Mouse (Mus musculus) thymus, postnatal 14 days (tissue): ENCODE data around the gene Fxyd2.

Experiments used
- DNase-seq: peaks from one replicate; pipeline ENCODE4 v3.0.0; 2021

Fxyd2 gene

DNA sequence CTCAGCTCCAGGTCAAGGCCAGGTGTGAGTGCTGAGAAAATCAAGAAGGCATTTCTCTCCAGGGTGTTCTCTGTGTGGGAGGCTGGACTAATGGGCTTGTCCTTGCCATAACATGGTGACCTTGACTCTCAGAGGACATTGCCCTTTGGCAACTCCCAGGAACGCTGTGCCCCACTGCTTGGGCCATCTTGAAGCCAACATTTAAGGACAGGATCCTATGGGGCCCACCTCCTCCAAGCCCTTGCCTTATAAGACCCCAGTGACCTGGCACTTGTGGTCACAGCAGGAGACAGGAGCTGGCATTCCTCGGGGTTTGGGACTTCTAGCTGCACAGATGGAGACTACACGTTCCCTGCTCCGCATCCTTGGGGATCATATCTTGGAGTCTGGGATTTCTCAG is at the start of gene Fxyd2:
Fxyd2 (plus strand) TSS at position 236 of the 400 bp plus-strand sequence.
- DNase-seq: no peak

DNA sequence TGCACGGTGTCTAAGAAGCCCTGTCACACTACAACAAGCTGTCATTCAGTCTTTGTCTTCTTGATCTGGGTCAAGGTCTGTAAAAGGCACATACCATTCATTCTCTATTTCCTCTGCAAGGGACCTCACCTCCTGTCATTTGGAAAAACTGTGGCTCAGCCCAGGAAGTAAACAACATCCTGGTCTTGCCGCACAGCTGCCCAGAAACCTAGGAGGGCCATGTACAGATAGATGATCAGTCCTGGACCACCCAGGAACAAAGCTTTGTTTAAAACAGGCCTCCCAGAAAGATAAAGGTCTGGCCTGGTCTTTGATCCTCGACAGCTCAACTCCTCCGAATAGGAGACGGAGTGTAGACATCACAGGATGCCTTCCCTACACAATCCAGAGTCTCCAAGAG is 49.6 kb upstream of the Fxyd2 start:
- no peak for DNase-seq

DNA sequence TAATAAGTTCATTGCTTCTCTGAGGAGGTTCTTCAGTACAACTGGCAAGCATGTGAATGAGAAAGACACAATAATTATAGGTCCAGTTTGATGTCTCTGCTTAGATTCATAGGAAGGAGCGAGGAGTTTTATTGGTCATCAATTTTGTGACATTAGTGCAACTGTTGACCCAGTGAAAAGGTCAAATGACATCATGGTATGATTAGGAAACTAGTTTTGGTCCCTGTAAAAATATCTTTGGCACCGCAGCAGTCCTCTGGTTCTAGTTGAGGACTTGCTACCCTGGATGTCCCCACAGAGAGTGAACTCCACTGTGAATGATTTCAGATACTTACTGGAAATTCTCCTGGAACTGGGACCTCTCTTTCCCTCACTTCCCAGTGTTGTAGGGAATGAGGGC is 44.3 kb upstream of the Fxyd2 start:
- DNase-seq: no peak

DNA sequence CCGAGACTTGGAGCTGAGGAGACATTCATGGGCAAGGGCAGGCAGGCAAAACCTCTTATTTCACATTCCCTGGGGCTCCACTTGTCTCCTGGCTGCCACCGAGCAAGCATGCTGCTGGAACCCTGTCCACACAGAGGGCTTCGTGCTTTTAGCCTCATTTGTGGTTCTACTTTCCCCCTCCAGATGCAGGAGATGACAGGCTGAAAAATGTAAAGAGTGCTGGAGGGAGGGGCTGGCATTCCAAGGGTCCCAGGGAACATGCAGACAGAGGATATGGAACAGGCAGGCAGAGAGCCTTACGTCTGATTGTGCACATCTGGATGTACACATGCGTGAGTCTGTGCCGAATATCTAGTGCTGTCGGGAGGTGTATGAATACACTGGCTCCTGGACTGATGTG is 41.1 kb upstream of the Fxyd2 start:
- DNase-seq: no peak

DNA sequence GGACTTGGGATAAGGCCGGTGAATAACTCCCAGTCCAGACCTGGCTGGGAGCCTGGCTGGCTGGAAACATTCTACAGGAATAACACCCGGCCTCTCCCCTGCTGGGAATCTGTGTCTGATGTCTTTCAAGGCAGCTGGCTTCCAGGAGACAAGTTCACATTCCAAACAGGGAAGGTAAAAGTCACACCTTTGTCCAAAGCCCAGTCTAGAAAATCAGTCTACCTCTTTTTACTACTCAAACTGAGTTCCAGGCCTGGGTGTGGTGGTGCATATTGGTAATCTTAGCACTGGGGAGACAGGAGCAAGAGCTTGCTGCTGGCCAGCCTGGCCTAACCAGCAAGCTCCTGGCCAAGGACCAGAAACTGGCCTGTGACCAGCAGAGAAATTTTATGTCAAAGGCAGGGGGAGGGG is 37.4 kb upstream of the Fxyd2 start:
- DNase-seq: no peak

DNA sequence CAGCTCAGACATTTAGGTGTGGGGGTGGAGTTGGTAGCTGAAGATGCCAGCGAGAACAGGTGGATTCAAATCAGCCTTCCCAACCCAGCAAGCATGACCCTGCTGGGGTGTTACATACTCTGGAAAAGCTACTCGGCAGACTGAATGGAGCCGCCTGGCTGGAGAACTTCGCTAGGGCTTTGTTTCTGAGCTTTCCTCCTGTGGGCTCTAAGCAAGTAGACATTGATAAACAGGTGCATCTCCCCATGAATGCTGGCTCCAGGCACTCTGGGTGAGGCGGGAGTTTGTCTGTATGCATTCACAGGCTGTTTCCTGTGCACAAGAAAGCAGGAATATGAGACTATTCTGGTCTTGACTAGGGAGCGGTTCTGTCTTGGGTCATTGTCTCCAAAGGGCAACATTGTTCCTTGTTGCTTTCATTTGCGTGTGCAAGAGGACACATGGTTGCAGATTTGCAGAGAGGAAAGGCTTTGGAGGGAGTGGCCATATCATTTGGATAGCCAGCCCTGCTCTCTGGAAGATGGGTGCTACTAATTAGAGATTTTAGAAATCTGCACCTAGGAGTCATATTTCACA is 35.7 kb upstream of the Fxyd2 start:
- DNase-seq: no peak

DNA sequence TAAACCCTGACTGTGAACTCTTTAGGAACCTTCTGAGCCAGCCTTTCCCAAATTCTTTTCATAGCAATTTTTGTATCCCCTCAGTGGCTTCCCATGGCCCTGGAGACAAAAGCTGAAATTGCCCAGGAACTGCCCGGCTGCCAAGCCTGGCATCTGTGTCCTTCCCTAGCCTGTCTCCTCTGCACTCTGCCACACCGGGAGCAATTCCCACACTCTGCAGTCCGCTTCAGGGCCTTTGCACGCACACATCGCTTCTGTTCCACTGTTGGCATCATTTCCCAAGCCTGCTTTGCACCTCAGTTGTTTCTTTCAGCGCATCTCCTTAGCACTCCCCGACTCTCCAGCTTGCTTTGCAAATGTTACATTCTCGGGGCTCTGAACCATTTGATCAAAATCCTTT is 31.8 kb upstream of the Fxyd2 start:
- no peak for DNase-seq

DNA sequence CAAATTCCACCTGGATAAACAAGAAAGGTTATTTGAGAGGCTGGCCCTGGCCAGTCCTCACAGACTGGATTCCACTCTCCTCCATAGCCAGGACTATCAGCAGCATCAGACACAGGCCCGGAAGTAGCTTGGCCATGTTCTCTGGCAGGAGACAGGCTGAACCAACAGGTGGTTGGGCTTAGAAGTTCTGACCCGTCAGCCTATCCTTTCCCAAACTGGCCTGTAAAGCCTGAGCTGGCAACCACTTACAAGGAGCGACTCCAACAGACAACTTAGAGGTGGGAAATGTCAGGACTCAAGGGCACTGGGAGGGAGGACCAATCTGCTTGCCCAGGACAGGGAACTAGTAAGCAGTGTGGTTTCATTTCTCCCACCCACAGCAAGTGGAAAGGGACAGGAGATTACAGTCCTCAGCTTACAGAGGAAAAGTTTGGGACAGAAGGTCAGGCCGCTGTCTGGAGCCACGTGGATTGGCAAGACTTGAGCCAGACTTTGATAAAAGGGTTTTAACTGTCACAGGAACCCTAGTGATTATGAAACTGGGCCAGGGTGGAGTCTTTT is 31.0 kb upstream of the Fxyd2 start:
- DNase-seq: no peak

DNA sequence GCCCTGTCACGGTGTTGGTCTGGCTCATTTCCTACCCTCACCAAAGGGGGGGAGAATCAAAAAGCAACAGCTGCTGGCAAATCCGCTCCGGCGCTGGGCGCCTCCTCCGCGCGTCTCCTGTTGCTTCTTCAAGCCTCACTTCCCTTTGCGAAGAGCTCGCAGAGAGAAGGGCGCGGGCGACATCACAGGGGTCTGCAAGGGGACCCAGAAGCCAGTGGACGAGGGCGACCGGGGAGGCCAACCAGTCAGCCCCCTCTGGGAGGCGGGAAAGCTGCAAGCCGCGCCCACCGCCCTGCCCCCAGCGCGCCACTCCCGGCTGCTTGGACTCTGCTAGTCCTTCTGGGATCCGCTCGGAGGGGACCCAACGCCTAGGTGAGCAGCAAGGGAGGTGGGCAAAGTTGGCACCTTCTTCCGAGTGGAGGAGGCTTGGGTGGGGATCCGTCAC is 29.3 kb upstream of the Fxyd2 start, which contains the start of gene Fxyd6:
Fxyd6 (plus strand) TSS at position 69 of the 445 bp plus-strand sequence.
- peak; percentile 69 for DNase-seq

DNA sequence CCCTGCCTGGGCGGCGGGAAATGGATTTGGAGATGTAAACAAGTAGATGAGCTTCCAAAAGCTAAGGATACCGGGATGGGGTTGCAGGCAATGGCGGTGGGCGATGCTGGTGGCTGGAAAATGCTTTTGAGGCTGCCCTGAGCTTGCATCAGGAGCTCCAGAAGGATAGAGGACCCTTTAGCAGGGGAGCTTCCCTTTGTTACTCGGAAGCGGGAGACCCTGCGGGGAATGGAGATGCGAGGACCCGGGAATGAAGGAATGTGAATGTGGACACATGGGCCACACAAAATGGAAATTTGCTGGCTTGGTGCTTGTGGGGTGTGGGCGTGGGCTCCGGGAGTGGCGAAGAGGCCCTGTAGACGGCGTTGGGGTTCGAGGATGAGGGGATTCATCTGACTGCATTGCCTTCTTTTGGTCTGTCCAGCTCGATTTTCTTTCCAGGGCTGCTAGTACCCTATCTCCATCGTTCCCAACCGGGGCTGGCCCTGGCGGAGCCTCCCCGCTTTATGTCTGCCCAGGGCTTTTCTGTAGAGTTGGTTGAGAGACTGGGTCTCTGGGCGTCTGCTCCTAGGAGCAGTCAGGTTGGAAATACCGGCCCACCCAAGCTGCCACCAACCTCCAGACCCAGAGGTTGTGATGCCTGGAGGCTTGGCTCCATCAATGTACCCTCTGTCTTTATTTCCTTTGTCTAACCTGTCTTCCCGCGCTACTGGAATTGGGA is 28.7 kb upstream of the Fxyd2 start:
- no peak for DNase-seq

DNA sequence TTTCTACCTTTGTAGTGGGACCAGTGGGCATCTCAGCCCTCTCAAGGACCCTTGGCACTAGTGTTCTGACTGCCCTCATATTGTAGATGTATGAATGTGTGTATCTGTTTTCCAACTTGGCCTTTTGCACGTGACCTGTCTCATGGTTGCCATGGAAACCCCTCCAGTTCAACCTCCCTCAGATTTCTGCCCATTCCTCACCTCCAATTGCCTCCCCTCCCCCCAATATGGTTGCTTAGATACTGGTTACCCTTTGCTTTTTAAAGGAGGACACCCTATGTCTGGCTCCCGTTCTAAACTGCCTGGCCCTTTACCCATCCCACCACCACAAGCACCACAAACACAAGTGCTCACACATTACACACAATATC is 28.1 kb upstream of the Fxyd2 start:
- no peak for DNase-seq

DNA sequence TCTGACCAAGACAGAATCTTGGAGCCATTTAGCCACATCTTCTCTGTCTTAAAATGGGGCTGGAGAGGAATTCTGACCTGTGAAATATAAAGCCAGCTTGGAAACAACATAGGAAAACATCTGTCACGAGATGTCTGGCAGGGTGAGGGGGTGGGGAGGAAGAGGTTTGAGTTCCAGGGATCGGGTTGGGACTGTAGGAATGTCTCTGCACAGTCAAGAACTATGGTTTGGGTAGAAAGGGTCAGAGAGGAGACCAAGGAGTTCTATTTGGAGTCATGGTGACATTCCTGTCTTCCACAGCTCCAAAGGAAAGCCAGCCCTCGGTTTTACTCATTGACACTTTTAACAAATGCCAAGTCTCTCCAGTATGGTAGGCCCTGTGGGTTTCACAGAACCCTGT is 25.6 kb upstream of the Fxyd2 start:
- DNase-seq: no peak

DNA sequence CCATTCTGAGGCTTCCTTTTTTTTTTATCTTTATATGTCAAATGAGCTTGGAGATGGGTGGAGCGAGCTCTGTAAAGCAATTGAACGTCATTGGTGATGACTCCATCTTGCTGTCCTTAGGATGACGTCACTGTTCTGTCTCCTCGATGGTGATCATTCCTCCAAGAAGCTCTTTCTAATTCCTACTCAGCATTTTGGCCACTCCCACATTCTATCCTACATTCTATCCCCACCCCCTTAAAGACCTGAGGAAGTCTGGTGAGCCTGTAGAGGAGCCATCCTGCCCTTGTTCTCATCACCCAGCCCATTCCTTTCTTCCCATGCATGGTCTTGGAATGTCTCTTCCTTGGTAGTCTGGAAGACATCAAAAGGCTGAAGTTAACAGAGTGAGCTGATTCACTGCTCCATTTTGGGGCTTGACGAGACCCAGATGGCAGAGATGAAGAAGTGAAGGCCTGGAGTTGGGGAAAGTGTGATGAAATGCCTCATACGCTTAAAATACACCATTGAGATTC is 24.4 kb upstream of the Fxyd2 start:
- no peak for DNase-seq

DNA sequence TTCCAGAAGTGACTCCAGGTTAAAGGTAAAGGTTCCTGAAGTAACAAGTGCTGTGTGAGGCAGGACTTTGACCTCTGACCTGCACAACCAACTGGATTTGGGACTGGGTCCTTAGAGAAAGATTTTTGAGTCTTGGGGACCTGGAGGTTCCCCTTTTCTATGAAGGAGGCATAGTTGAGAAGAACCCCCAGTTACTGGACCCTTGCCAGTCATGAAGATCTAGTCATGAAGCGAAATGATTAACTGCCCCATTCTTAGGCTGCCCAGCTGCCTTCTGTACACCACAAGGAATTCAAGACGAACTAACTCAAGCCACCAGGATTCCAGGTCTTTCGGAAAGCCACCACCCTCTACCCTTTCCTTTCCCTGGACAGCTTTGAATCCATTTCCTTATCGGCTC is 23.0 kb upstream of the Fxyd2 start:
- no peak for DNase-seq

DNA sequence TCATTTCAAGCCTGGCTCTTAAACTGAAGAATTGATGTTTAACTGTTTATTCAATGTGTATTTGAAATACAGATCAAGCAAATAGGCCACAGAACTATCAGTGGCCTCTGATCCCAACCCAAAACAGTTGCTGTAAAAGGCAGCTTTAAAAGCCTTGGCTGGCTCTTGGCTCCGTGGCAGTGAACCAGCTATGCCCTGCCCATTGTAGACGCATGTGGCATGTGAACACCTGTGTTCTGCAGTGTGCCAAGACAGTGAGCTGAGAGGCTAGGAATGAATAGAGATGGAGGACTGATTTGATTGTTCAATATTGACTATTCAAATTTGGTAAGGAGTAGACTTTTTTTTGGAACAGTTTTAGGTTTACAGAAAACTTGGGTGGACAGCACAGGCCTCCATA is 22.6 kb upstream of the Fxyd2 start:
- no peak for DNase-seq

DNA sequence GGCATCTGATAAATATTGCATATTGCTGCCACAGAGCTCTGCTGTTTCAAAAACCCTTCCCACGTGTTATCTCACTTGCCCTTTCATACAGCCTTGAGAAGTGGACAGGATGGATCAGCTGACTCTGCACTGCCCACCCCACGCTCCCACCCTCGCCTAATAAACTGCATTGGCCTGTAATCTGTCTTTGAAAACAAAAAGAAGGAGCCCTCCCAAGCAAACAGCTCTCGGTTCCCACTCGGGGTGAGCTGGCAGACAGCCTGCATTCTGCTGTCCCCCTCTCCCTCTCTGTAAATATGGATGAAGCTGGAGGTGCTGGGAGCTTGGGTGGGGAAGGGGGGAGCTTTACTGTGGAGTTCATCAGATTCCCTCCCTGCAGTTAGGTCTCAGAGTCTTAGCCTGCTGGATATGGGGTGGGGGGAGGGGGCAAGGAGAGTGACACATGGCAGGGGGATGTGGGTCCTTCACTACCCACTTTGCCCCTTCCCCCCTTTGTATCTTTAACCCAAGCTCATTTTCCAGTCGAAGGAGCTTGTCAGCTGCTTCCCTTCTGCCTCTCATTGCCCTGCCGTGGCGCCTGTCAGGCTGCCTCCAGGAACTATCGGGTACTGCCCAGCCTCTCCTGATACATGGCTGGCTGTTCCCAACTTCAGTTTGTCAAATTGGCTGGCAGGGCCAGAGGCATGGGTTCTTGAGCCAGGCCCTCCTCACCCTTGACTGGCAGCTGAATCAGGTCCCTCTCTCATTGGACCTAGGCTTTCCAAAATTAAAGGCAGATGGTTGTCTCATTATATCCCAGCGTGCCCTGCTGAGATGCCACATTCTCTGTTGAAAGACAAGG is 18.8 kb upstream of the Fxyd2 start:
- DNase-seq: no peak

DNA sequence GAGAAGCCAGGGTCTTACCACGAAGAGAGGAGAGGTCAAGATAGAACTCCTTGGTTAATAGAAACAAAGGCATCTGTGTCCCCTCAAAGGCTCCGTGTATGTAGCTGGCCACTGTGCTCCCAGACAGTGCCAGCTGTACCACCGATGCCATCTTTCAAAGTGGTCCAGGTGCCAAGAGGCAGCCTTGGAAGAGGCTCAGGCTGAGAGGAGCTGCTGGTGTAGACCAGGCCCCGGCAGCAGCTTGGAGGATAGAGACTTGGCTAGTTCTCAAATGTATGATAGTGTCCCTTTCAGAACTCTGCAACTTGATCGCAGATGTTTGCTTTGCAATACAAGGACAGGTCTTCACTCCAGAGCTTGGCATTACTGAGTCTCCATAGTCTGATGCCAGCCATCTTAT is 17.1 kb upstream of the Fxyd2 start:
- no peak for DNase-seq

DNA sequence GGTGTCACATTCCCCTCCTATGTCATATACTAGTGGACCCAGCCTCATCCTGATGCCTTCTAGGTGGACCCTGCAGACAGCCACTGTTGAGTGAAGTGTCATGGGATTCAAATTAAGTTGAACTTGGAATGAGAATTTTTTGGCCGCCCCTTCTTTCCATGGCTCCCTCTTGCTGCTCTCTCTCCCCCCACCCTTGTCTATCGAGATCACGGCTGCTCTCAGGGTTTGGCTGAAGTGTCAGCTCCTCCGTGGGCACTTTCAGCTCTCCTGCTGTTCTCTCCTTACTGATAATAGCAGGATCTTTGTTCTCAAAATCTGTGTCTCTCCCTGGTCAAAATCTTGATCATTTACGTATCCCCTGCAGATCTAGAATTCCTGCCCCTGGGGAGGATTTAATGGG is 16.6 kb upstream of the Fxyd2 start:
- no peak for DNase-seq

DNA sequence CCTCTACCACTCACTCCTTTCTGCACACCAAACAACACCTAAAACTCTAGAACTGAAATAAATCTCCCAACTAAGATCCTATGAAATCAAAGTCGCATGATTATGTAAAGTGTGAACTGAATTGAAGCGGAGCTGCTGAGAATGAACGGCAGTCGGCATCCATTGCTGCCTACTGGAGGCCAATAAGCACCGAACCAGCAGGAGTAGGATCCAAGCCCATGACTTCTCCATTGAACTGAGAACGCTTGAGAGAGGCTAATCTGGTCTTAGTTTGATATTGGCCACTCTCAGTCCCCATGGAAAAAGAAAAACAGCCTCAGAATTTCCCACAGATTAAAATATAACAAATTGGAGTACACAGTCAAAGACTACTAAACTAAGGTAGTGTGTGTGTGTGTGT is 15.6 kb upstream of the Fxyd2 start:
- DNase-seq: no peak

DNA sequence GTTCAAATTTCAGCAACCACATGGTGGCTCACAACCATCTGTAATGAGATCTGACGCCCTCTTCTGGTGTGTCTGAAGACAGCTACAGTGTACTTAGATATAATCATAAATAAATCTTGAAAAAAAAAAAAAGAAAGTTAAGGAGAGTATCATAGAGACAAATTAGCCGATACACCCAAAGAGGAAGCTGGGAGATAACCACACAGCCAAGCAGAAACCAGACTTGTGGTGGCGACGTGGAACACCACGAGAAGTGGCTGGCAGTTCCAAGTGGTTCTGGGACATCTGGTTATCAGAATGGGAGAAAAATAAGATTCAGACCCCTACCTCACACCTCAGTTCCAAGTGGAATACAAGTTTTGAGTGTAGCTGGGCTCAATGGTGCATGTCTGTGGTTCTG is 12.8 kb upstream of the Fxyd2 start:
- no peak for DNase-seq

DNA sequence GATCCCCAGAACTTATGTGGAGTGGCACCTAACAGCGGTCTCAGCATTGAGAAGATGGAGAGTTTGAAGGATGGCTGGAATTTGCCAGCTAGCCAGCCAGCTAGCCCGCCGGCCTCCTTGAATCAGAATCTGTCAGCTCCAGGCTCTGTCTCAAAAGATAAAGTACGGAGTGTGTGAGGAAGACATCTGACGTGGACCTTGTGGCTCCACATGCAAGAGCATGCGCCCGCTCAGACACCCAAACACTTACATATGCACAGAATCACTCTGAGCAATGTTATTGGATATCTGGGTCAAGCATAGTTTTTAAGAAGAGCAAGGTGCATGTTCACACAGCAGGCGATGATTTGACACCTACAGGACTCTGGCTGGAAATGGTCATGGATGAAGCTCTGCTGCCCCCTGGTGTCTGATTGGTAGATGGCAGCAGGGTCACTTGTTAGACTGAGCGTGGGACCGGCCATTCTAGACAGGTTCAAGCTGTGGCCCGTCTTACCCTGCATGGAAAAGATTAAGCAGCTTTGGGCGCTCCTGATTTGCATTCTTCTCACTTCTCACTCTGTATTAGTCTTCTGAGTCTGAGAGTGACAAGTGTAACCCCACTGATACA is 11.0 kb upstream of the Fxyd2 start:
- DNase-seq: peak; percentile 90

DNA sequence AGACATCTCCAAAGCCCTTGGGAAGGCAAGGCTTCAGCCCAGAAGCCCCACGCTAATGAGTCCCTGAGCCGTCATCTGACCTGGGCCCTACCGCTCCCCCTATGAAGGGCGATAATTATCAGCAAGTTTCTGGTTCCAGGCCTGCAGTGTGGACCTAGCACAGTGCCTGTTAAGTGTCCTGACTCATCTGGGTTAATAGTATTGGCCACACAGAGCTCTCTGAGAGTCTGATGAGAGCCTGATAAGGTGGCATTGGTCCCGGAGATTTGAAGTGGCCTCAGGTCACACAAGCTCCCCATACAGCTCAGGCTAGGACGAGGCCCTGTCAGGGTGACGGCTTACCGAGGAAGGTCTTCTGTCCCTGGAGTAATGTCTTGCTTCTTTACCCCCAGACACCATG is 9.9 kb upstream of the Fxyd2 start:
- no peak for DNase-seq

DNA sequence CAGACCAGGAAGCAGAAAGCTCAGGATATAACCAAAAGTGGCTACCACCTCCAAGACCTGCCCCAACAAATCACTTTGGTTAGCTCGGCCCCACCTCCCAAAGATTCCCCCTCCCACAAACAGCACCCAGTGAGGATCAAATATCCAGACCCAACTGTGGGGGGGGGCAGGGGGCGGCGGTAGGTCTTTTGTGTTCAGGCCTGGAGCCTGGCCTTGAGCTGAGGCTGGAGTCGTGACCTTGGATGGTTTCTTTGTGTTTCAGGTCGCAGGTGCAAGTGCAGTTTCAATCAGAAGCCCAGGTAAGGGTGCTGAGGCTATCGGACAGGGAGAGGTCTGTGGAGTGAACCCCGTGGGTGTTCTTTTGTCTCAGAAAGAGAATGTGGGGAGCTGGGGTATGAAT is 8.2 kb upstream of the Fxyd2 start:
- DNase-seq: no peak
